Mouse (Mus musculus) urinary bladder, adult 18-20 months (tissue): ENCODE data around the gene Creg2.
"Not testable (repeated sequence)": the region's sequence is repeated elsewhere in the genome, so short reads cannot be mapped to it uniquely, and the experiment has no call there.

Experiments
- DNase-seq, 2 experiments: peaks; one replicate each; pipeline ENCODE4 v3.0.0; 2022; ENCODE audit warnings: low spot score in 2 of 2, mixed read lengths in 2 of 2

The Creg2 gene

DNA sequence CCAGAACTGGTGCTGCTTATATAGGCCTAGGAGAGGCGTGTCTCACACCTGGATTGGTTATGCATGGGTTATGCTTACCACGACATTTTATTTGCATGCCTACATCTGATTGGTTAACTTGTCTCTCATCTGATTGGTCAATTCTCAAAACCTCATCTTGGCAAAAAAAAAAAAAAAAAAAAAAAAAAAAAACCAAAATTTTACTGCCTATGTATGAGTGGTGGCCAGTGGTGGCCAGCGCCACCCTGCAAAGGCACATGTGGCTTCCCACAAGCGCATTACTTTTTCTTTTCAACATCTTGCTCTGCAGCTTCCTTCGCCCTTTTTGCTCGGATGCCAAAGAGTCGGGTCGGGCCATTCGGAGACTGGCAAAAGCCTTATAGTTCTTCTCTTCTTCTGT is 54.1 kb downstream of the Creg2 start:
- DNase-seq = not testable (repeated sequence)

DNA sequence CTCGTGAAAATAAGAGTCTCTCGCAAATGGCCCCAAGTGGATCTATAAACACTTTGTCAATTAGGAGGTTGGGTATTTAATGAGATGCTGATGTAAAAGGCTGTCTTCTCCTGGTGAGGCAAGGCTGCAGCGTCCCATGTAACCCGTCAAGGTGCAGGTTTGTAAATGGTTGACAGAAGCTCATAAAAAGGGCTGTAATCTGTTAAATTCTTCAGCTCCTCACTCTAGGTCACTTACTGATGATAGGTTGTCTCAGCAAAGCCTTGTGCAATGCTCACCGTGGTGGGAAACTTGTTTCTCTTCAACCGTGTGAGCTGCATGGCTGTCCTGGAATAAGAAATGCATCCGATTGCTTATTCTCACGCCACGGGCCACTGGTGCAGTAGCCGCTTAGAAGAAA is 57.4 kb downstream of the Creg2 start:
- DNase-seq = no peak

DNA sequence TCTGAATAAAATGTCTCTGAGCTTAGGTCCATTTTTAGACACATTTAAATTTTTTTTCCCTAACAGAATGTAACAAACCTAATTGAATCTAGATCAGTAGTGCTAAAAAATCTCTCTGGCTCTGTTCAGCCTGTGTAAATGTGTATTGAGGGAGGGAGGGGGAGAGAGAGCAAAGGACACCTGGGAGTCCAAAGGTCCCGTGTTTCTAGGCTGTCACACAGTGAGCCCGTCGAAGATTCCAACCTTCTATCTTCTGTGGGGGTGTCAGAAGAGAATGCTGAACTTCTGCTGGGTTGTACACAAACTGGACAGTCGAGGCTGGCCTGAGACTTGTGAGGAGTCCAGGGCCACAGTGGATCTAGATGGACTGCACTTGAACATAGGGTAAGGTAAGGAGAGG is 59.2 kb downstream of the Creg2 start:
- DNase-seq = no peak

DNA sequence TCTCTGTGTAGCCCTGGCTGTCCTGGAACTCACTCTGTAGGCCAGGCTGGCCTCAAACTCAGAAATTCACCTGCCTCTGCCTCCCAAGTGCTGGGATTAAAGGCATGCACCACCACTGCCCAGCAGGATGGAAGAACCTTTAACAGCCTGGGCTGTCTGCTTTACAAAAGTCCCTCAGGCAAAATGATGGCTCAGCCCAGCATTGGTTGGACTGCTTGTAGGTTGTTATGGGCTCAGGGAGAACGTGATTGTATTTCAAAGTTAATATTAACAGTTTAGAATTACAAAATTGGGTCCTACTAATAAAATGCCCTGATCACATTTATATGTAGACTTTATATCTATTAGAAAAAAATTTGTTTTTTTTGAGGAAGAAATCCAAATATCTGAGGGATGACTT is 59.7 kb downstream of the Creg2 start:
- not testable (repeated sequence) for DNase-seq

DNA sequence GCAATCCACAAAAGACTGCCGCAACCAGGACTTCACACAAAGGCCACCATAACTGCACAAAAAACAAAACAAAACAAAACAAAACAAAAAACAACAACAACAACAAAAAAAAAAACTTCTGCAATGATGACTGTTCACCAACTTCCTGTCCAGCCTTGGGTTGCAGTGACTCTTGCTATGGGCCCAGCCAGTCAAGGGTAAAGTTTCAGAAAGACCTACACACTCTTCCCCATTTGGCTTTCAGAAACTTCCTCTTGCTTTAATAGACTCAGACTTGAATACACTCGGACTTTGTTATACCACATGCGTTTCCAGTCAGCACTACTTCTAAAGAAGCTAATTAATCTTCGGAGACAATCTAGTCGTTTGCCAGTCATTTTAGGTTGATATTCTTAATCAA is 61.1 kb downstream of the Creg2 start:
- DNase-seq = no peak

DNA sequence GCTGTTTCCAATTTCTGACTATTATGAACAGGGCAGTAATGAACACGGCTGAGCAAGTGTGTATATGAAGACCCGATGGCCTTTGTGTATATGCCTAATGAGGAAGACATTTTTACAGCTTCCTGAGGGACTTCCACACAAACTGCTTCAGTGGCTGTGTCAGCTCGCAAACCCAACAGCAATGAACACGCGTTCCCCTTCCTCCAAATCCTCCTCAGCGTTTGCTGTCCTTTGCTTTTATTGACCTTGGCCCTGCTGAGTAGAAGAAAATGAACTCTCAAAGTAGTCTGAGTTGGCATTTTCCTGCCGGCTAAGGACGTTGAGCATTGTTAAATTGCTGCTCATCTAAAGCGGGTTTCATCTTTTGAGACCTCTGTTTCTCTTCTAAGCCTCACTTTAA is 65.9 kb downstream of the Creg2 start:
- no peak for DNase-seq

DNA sequence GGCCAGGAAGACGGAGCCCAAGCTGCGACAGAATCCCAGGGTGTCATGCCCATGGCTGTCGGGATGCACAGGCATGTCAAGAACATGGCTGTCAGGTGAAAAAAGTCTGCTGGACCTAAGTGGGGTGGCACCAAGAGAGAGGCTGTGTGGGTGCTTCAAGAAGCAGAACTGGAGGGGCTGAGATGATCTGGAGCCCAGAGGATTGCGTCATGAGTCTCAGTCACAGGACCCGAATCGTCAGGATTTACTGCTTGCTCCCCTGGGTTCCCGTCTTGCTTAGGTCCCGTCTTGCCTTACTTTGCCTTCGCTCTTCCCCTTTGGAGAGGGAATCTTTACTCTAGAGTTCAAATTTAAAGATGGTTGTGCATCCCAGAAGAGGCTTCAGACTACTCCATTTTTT is 68.1 kb downstream of the Creg2 start:
- no peak for DNase-seq

DNA sequence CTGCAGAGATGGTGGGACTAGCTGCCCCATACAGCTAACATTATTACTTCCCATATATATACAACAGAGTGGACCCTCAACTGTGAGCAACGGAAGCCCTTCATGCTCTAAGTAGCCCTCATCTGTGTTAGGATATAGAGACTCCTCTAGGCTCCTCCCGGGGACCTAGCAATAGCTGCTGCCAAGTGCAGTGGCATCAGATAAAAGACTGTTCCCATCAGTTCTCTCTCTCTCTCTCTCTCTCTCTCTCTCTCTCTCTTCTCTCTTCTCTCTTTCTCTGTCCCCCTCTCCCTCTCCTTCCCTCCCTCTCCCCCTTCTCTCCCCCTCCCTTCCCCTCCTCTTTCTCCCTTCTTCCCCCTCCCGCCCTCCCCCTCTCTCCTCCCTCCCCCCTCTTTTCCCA is 70.1 kb downstream of the Creg2 start:
- no peak for DNase-seq

DNA sequence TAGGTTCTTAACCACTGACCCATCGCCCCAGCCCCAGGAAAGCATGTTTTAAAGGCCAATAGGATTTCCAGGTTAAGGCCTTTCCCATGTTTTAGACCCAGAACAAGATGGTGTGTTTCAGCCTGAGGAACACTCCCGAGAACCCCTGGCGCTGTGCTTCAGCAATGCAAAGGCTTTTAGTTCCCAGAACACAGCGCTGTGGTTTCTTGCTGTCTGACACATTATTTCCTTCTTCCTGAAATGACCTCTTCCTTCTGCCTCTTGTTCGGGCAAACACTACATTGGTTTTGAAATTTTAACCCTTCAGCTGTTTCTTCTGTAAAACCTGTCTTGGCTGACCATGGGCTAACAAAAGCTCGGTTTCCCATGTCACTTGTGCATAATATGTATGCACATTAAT is 72.1 kb downstream of the Creg2 start:
- no peak for DNase-seq

DNA sequence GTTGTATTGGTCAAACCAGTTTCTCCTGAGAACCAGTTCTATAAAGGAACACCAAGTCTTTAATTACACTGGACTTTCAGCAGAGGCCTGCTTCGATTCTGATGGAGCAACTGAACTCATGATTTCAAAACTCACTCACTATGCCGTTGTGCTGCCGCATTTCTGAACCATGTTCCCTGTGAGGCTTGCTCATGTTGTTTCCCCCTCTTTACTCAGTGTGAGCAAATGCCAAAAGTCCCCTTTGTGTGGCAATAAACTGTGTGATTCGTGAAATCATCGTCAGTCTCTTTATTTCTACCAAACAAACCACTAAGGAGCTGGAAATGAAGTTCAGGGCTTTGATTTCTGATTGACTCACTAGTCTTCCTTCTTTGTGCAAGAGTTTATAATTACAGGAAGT is 72.8 kb downstream of the Creg2 start:
- DNase-seq = no peak

DNA sequence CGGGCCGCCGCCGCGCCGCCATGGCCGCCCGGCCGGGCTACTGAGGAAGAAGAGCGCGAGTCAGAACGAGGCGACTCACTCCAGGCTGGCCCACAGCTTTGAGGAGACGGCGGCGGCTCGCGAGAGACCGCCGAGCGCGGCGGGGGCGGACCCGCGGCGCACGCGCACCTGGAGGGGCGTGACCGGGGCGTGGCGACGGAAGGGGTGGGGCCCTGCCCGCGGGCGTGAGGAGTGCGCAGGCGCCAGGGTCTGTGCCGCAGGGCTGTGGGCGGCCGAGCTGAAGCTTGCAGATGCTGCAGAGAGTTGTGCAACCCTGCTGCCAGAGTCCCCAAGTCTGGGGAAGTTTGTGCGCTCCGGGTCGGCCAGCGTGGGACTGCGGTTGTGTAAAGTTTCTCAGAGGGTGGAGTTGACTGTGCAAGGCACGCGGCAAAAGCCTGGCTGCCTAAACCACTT is 74.0 kb downstream of the Creg2 start, which contains the start of gene Rnf149:
Gene Rnf149, minus strand, starts transcription at position 153 of the 453 bp plus-strand sequence.
- DNase-seq = peak; percentile 97 to 99

DNA sequence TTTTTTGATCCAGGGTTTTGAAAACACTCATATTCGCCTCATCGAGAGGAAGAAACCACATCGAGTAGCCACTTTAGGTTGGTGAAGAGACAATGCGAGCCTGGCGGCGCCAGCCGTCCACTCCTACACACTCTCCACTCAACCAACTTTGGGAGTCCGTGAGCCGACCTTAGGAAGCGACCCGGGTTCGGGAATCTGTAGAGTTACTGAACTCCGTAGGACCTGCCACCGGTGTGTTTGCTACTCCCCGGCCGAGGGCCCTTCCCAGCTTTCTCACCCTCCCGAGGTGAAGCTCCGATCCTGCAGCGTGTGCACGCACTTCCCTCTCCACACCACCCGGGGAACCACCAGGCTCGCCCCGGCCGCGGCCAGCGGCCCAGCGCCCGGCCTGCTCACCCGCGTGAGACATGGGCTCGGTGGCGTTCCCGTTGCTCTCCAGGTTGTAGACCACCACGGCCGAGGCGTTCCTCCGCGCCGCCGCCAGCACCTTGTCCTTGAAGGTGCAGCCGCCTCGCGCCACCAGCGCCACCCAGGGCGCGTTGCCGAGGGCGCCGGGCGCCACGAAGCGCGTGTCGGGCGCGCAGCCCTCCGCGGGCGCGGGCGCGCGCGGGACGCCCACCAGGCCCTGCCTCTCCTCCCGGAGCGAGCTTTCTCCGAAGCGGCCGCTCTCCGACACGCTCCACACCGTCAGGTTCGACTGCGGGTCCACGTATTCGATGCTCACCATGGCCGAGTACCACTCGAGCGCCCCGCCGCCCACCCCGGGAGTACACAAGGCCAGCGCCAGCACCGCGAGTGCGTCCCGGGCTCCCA is 74.6 kb downstream of the Creg2 start:
- DNase-seq = peak; percentile 44 to 81

DNA sequence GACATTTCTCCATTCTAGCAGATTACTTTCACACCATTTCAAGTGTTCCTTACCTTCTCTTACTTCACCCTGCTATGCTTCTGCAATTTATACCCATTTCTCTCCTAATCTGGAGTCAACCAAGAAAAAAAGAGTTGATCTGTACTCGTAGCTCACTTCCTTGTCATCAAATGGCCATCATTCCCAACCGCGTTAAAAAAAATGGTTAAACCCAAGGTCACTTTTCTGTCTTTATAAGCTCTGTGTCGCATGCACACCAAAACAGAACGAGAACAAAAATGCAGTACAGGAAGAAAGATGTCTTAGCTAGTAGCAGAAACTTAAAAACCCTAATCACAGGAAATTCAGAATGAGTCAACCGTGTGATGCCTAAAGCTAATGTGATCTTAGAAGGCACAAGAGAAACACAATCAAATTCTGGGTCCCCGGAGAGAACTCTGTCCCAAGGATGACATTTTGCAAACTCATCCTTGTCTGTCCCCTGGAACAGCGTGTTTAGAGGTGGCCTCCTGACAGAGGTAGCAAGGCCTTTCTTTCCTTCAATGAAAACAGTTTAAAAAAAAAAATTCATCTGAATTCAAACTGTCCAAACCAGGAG is 75.4 kb downstream of the Creg2 start:
- DNase-seq = no peak

DNA sequence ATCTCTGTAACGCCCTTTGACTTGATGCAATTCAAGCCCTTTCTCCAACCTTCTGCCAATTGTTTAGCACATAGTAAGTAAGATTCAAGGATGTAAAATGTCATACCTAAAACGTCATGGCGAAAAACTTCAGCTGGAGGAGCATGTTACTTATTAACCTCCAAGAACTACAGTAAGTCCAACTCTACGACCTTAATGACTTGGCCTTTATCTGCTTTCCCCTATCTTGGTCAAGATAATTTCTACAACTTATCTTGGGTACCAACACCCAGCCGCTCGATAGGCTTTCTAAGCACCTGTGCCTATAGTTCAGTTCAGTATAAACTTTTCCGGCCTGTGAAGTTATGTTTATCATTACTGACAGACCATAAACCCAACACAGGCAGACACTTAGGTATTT is 77.4 kb downstream of the Creg2 start:
- DNase-seq = no peak

DNA sequence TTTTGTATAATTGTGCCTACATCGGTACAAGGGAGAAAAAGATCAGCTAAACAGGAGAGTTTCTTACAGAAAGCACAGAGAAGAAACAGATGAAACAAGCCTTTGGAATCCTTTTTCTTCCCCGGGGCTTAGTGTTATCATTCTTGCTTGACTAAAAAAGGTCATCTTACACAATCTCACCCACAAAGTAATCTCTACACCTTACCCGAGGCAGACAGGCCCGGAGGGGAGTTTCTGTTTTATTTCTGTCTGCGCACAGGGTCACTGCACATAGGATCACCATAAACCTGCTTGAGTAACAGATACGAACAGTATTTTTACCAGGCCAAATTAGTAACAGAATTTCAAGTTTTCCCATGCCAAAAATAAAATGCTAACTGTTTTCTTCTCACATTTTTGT is 79.6 kb downstream of the Creg2 start:
- no peak for DNase-seq
